Mouse (Mus musculus): ENCODE results near the gene Krtap20-2. TPM values are rescaled to one million over a fixed set of nuclear protein-coding genes. Genes with fewer than 3 reads are reported as not detected.
"Not testable (repeated sequence)": the region's sequence is repeated elsewhere in the genome, so short reads cannot be mapped to it uniquely, and the experiment has no call there.

The Krtap20-2 gene
- total RNA-seq (2021), result not detected
- long read RNA-seq, experiment 1, result 0 reads
- long read RNA-seq, experiment 2, result 0 reads

GRCm38 (mm10) chr16:89205561-89205960 is at the start of gene Krtap20-2:
Krtap20-2 (plus strand) TSS chr16:89205861.
- DNase-seq, result no peak
- intact Hi-C loops (cut with DNase I; ENCODE audit: low total_unique reads), result no loop called here

GRCm38 (mm10) chr16:89157652-89158051 is 48.0 kb upstream of the Krtap20-2 start, which contains the start of gene Gm9789:
Gm9789 (plus strand) TSS chr16:89157952.
- intact Hi-C loops (cut with DNase I; ENCODE audit: low total_unique reads), result no loop called here
- DNase-seq, result no peak

GRCm38 (mm10) chr16:89169190-89169589 is 36.5 kb upstream of the Krtap20-2 start, which contains the start of gene Gm7735:
Gm7735 (plus strand) TSS chr16:89169490.
- intact Hi-C loops (cut with DNase I; ENCODE audit: low total_unique reads); DNase-seq: not testable (repeated sequence)

GRCm38 (mm10) chr16:89174435-89174834 is 31.2 kb upstream of the Krtap20-2 start, which contains the start of gene 1110057P08Rik:
1110057P08Rik (plus strand) TSS chr16:89174735.
- DNase-seq, result no peak
- intact Hi-C loops (cut with DNase I; ENCODE audit: low total_unique reads), result no loop called here

GRCm38 (mm10) chr16:89188621-89189020 is 17.0 kb upstream of the Krtap20-2 start:
- intact Hi-C loops (cut with DNase I; ENCODE audit: low total_unique reads), result no loop called here
- no peak for DNase-seq

Other genes with a start within 250 kb of the Krtap20-2 start
- gene Krtap16-3, start 243.0 kb upstream of the Krtap20-2 start, total RNA-seq (2021), result not detected
- not detected for gene Krtap22-2, start 195.1 kb upstream of the Krtap20-2 start, total RNA-seq (2021)
- not detected for gene Gm10229, start 190.6 kb upstream of the Krtap20-2 start, total RNA-seq (2021)
- not detected for gene Krtap6-1, start 174.2 kb upstream of the Krtap20-2 start, total RNA-seq (2021)
- gene Gm10228, start 164.4 kb upstream of the Krtap20-2 start, total RNA-seq (2021), result not detected
- not detected for gene Krtap6-5, start 158.0 kb upstream of the Krtap20-2 start, total RNA-seq (2021)
- gene 1110025L11Rik, start 141.9 kb upstream of the Krtap20-2 start, total RNA-seq (2021), result not detected
- not detected for gene Krtap6-3, start 121.8 kb upstream of the Krtap20-2 start, total RNA-seq (2021)
- not detected for gene Gm6358, start 65.0 kb upstream of the Krtap20-2 start, total RNA-seq (2021)
- not detected for gene Gm10061, start 54.8 kb upstream of the Krtap20-2 start, total RNA-seq (2021)
- not detected for gene Gm9789, start 47.9 kb upstream of the Krtap20-2 start, total RNA-seq (2021)
- gene Gm7735, start 36.4 kb upstream of the Krtap20-2 start, total RNA-seq (2021), result not detected
- gene 1110057P08Rik, start 31.1 kb upstream of the Krtap20-2 start, total RNA-seq (2021), result not detected
- gene Krtap21-1, start 198.0 kb downstream of the Krtap20-2 start, total RNA-seq (2021), result not detected
- gene Krtap6-2, start 214.2 kb downstream of the Krtap20-2 start, total RNA-seq (2021), result not detected

Data from gastrocnemius, postnatal 14 days (tissue).